22 mouse cellular contexts compared by ENCODE assay signal in the genomic region with DNA sequence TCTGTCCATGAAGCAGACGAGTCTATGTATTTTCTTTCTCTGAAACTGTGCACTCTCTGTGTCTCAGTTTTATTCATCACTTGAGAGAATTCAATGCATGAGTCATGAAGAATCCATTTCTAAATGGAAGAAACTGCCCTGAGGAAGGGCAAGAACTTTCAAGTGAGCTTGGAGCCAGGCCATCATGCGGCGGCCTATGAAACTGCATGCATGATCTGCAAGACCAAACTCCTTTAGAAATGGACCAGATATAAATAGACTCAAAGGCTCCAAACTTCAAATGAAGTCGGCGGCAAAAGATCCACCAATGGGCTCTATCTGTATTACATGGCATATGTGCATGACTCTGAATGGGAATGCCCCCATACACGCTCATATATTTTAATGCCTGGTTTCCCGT.
"Had no signal": no experiment of that assay in that cellular context is flagged by ENCODE, and none has a peak within 500 bp of the region (broad histone marks: within the 10 kb centered on the region; RNA-seq: fewer than 3 reads in every experiment).

No protein-coding gene starts in this region.

- H3K4me1 ChIP-seq: hindbrain, embryonic 12.5 days; intestine, embryonic 15.5 days; limb, embryonic 15.5 days had no signal

- H3K4me3 ChIP-seq: gastrocnemius, adult 2 months; heart, embryonic 10.5 days; heart, embryonic 12.5 days; hindbrain, embryonic 10.5 days; hindbrain, embryonic 12.5 days; intestine, embryonic 15.5 days; limb, embryonic 13.5 days; limb, embryonic 15.5 days; liver, embryonic 12.5 days had no signal

- DNase-seq: gastrocnemius, adult 2 months; gastrocnemius, postnatal 10 days; gastrocnemius, postnatal 25 days; heart, postnatal 10 days; heart, postnatal 4 days; kidney, adult 18-20 months; kidney, adult 8-10 months; kidney, postnatal 10 days; kidney, postnatal 36 days; layer of hippocampus, adult 9-11 months; layer of hippocampus, postnatal 36 days; left cerebral cortex, postnatal 4 days had no signal

- H3K27ac ChIP-seq: gastrocnemius, adult 2 months; heart, embryonic 10.5 days; hindbrain, embryonic 10.5 days; hindbrain, embryonic 12.5 days; hindbrain, embryonic 14.5 days; intestine, embryonic 15.5 days; limb, embryonic 13.5 days; limb, embryonic 15.5 days; liver, embryonic 12.5 days; liver, embryonic 14.5 days had no signal

- H3K36me3 ChIP-seq: heart, embryonic 10.5 days; hindbrain, embryonic 10.5 days; hindbrain, embryonic 12.5 days; intestine, embryonic 15.5 days; limb, embryonic 13.5 days; limb, embryonic 15.5 days; liver, embryonic 12.5 days had no signal

- H3K27me3 ChIP-seq: heart, embryonic 12.5 days; hindbrain, embryonic 12.5 days; intestine, embryonic 15.5 days; limb, embryonic 13.5 days; limb, embryonic 15.5 days; liver, embryonic 12.5 days had no signal

- H3K9ac ChIP-seq: heart, embryonic 12.5 days; hindbrain, embryonic 12.5 days; hindbrain, embryonic 14.5 days; intestine, embryonic 15.5 days; limb, embryonic 13.5 days; limb, embryonic 15.5 days; liver, embryonic 12.5 days; liver, embryonic 14.5 days had no signal
